Mouse (Mus musculus) embryonic stem cell, embryonic (primary cell): ENCODE results near the gene Fcna.

ENCODE experiments used
- CTCF ChIA-PET, 4 experiments: fragments of 300-600 bp in 2 of 4; fragments of 350-600 bp in 2 of 4; sonication (Branson Sonifier 250); formaldehyde crosslinking; loops; one replicate each; lab custom pipeline; 2022; ENCODE audit warnings: inconsistent platforms in 2 of 4; lab: Charles Lee
- POLR2A ChIA-PET, 4 experiments: fragments of 300-600 bp in 2 of 4; fragments of 350-600 bp in 2 of 4; sonication (Branson Sonifier 250); formaldehyde crosslinking; loops; one replicate each; lab custom pipeline; 2022; ENCODE audit warnings: antibody characterized with exemption in 4 of 4, inconsistent platforms in 1 of 4; lab: Charles Lee

Gene Fcna

GRCm38 (mm10) chr2:25585601-25586000 lies 42.2 kb downstream of the Fcna start:
- ChIA-PET POLR2A (interaction anchor here in 1 of 4 experiments (0.9 kb wide), 1 partner anchor 23 kb away, joined by 3 read pairs; no protein-coding TSS in a partner anchor), CTCF (no interaction called here)

GRCm38 (mm10) chr2:25584856-25585255 lies 43.0 kb downstream of the Fcna start:
- CTCF ChIA-PET = no interaction called here
- POLR2A ChIA-PET = interaction anchor here in 1 of 4 experiments (1.5 to 7.3 kb wide), 2 partner anchors 8 to 9 kb away, joined by 3 to 48 read pairs; no protein-coding TSS in a partner anchor

GRCm38 (mm10) chr2:25584152-25584551 lies 43.7 kb downstream of the Fcna start:
- ChIA-PET POLR2A (interaction anchor here in 2 of 4 experiments (1.4 to 7.3 kb wide), 4 partner anchors 8 to 27 kb away, joined by 3 to 48 read pairs (median 3); partner anchors contain the start of gene Edf1 (in 1 of the 2)), CTCF (interaction anchor here in 2 of 4 experiments (4.0 to 5.9 kb wide), 2 partner anchors 9 kb away, joined by 40 to 64 read pairs; no protein-coding TSS in a partner anchor)

- ChIA-PET CTCF (interaction anchor here in 2 of 4 experiments (1.5 to 5.9 kb wide), 3 partner anchors 9 to 13 kb away, joined by 3 to 64 read pairs (median 40); no protein-coding TSS in a partner anchor), POLR2A (interaction anchor here in 2 of 4 experiments (1.4 to 7.3 kb wide), 4 partner anchors 8 to 26 kb away, joined by 3 to 48 read pairs (median 3); partner anchors contain the start of gene Edf1 (in 1 of the 2))
These were observed 44.3 kb downstream of the Fcna start for GRCm38 (mm10) chr2:25583571-25583970.

- POLR2A ChIA-PET = interaction anchor here in 2 of 4 experiments (1.4 to 7.3 kb wide), 5 partner anchors 7 to 26 kb away, joined by 3 to 48 read pairs (median 3); partner anchors contain the start of gene Edf1 (in 1 of the 2)
- CTCF ChIA-PET = interaction anchor here in 2 of 4 experiments (1.5 to 5.9 kb wide), 4 partner anchors 10 to 26 kb away, joined by 3 to 64 read pairs (median 24); partner anchors contain the start of gene Edf1 (in 1 of the 2)
These were observed 44.7 kb downstream of the Fcna start for GRCm38 (mm10) chr2:25583120-25583481.

GRCm38 (mm10) chr2:25582466-25583119 lies 45.2 kb downstream of the Fcna start:
- CTCF ChIA-PET = interaction anchor here (0.7 to 5.9 kb wide), 15 partner anchors 9 to 349 kb away, joined by 3 to 64 read pairs (median 10); partner anchors contain the start of genes Traf2 (in 2 of the 4), Edf1 (in 1 of the 4) and Fut7 (in 1 of the 4)
- POLR2A ChIA-PET = interaction anchor here (0.5 to 7.3 kb wide), 15 partner anchors 8 to 551 kb away, joined by 3 to 48 read pairs (median 5); partner anchors contain the start of genes Edf1 (in 2 of the 4) and Traf2 (in 1 of the 4)

- ChIA-PET POLR2A (interaction anchor here (0.7 to 7.3 kb wide), 22 partner anchors 8 to 310 kb away, joined by 3 to 48 read pairs (median 5); partner anchors contain the start of genes Edf1 (in 2 of the 4), Rabl6 (in 2 of the 4), Traf2 (in 2 of the 4) and Anapc2 (in 1 of the 4)), CTCF (interaction anchor here (0.5 to 5.9 kb wide), 66 partner anchors 8 to 537 kb away, joined by 3 to 64 read pairs (median 4); partner anchors contain the start of genes Traf2 (in 3 of the 4), Edf1 (in 2 of the 4), Fut7 (in 2 of the 4) and Tmem141 (in 2 of the 4))
These were observed 45.9 kb downstream of the Fcna start for GRCm38 (mm10) chr2:25581901-25582301.

- ChIA-PET CTCF (interaction anchor here (0.5 to 5.9 kb wide), 85 partner anchors 8 to 595 kb away, joined by 3 to 64 read pairs (median 4); partner anchors contain the start of genes Tmem141 (in 3 of the 4), Traf2 (in 3 of the 4), Edf1 (in 2 of the 4) and Fut7 (in 2 of the 4)), POLR2A (interaction anchor here (0.7 to 7.3 kb wide), 23 partner anchors 8 to 309 kb away, joined by 3 to 48 read pairs (median 5); partner anchors contain the start of genes Edf1 (in 2 of the 4), Rabl6 (in 2 of the 4), Traf2 (in 2 of the 4) and Anapc2 (in 1 of the 4))
These were observed 46.5 kb downstream of the Fcna start, which contains the start of gene Ajm1 for GRCm38 (mm10) chr2:25581294-25581864. Gene Ajm1 (minus strand): TSS chr2:25581757.

- POLR2A ChIA-PET = interaction anchor here (0.6 to 7.3 kb wide), 16 partner anchors 8 to 44 kb away, joined by 3 to 48 read pairs (median 6); partner anchors contain the start of genes Edf1 (in 2 of the 4), Traf2 (in 2 of the 4) and Rabl6 (in 1 of the 4)
These were observed 47.2 kb downstream of the Fcna start for GRCm38 (mm10) chr2:25580621-25581101.

GRCm38 (mm10) chr2:25579737-25580460 lies 47.9 kb downstream of the Fcna start:
- ChIA-PET POLR2A (interaction anchor here in 3 of 4 experiments (0.6 to 7.3 kb wide), 17 partner anchors 8 to 119 kb away, joined by 3 to 48 read pairs (median 6); partner anchors contain the start of genes Edf1 (in 2 of the 3), Rabl6 (in 2 of the 3), Traf2 (in 2 of the 3) and Paxx (in 1 of the 3)), CTCF (interaction anchor here in 2 of 4 experiments (0.7 to 5.9 kb wide), 16 partner anchors 8 to 1633 kb away, joined by 3 to 64 read pairs (median 4); partner anchors contain the start of genes Tmem141 (in 2 of the 2), Edf1 (in 1 of the 2) and Fut7 (in 1 of the 2))

More at GRCm38 (mm10) chr2:25580621-25581101, 47.2 kb downstream of the Fcna start:
- CTCF ChIA-PET = interaction anchor here (0.7 to 5.9 kb wide), 44 partner anchors 9 to 1632 kb away, joined by 3 to 64 read pairs (median 4); partner anchors contain the start of genes Tmem141 (in 3 of the 4), Edf1 (in 2 of the 4), Fut7 (in 2 of the 4) and Traf2 (in 2 of the 4)

GRCm38 (mm10) chr2:25578796-25579736 lies 48.8 kb downstream of the Fcna start:
- CTCF ChIA-PET = interaction anchor here in 2 of 4 experiments (0.6 to 5.9 kb wide), 9 partner anchors 9 to 183 kb away, joined by 3 to 64 read pairs (median 4); partner anchors contain the start of gene Edf1 (in 1 of the 2)
- POLR2A ChIA-PET = interaction anchor here in 3 of 4 experiments (0.9 to 7.3 kb wide), 16 partner anchors 9 to 317 kb away, joined by 3 to 48 read pairs (median 6); partner anchors contain the start of genes Edf1 (in 2 of the 3), Rabl6 (in 2 of the 3), Traf2 (in 2 of the 3) and Paxx (in 1 of the 3)

- ChIA-PET CTCF (interaction anchor here in 2 of 4 experiments (0.6 to 1.6 kb wide), 6 partner anchors 14 to 365 kb away, joined by 3 to 7 read pairs (median 4); partner anchors contain the start of gene Edf1 (in 1 of the 2)), POLR2A (interaction anchor here in 3 of 4 experiments (0.8 to 7.3 kb wide), 12 partner anchors 10 to 316 kb away, joined by 3 to 48 read pairs (median 8); partner anchors contain the start of genes Edf1 (in 2 of the 3), Rabl6 (in 1 of the 3) and Tprn (in 1 of the 3))
These were observed 49.7 kb downstream of the Fcna start for GRCm38 (mm10) chr2:25577951-25578795.

- CTCF ChIA-PET = interaction anchor here in 3 of 4 experiments (0.6 to 2.1 kb wide), 5 partner anchors 15 to 917 kb away, joined by 3 to 6 read pairs (median 3); partner anchors contain the start of gene Edf1 (in 1 of the 3)
- POLR2A ChIA-PET = interaction anchor here (0.6 to 7.3 kb wide), 15 partner anchors 10 to 337 kb away, joined by 3 to 48 read pairs (median 5); partner anchors contain the start of genes Edf1 (in 2 of the 4) and Traf2 (in 2 of the 4)
These were observed 50.6 kb downstream of the Fcna start for GRCm38 (mm10) chr2:25576965-25577891.
